29 mouse cellular contexts compared by ENCODE assay signal in the genomic region with DNA sequence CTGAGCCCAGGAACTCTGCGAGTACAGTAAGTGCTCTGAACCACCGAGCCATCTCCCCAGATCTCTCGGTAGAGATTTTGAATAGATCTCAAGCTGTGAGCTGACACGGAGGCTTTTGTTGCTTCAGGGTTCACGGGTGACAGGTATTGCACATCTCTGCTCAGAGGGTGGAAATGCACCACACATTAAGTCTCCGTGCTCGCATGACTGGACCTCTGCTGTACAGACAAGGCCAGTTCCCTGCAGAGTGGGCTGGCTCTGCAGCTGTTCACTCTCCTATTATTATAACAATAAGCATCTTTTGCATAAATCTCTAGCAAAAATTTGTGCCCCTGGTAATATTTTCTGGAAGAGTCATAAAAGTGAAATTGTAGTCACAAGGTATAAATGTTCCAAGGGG. TPM values are rescaled to one million over a fixed set of nuclear protein-coding genes. Genes with fewer than 3 reads are reported as not detected.
DNase-seq lines count a peak whose midpoint lies in the region; ATAC-seq and TF ChIP-seq lines count a peak whose summit lies in the region.
"Had no signal": no experiment of that assay in that cellular context is flagged by ENCODE, and none has a peak within 500 bp of the region (broad histone marks: within the 10 kb centered on the region; RNA-seq: fewer than 3 reads in every experiment).

No protein-coding gene starts in this region.

- no peak overlapping the region for H3K27ac ChIP-seq in forebrain, embryonic 13.5 days
- H3K27ac ChIP-seq in forebrain, postnatal 0 days (ENCODE audit: low read depth, low read length): no peak overlapping the region
- no peak overlapping the region for H3K27ac ChIP-seq in midbrain, embryonic 13.5 days
- H3K27ac ChIP-seq in midbrain, embryonic 16.5 days (ENCODE audit: low read length): no peak overlapping the region
- H3K27ac ChIP-seq: embryonic facial prominence, embryonic 13.5 days; heart, embryonic 13.5 days; hindbrain, embryonic 13.5 days; layer of hippocampus, adult 2 months; left cerebral cortex, adult 2 months; limb, embryonic 12.5 days; liver, embryonic 15.5 days; neural tube, embryonic 15.5 days had no signal

- peak; percentile 66; the same call in 1 of the 2 replicates for ATAC-seq in forebrain, embryonic 13.5 days
- ATAC-seq in forebrain, postnatal 0 days: no peak
- ATAC-seq in midbrain, embryonic 13.5 days: peak; percentile 62; the same call in 1 of the 2 replicates
- no peak for ATAC-seq in midbrain, embryonic 16.5 days
- ATAC-seq: CD4-positive, CD25-positive, alpha-beta regulatory T cell, adult 4 months had no signal

- H3K4me2 ChIP-seq in forebrain, embryonic 13.5 days: no peak overlapping the region
- H3K4me2 ChIP-seq in forebrain, postnatal 0 days (ENCODE audit: low read depth): no peak overlapping the region
- H3K4me2 ChIP-seq in midbrain, embryonic 13.5 days (replicated peaks): no peak overlapping the region
- no peak overlapping the region for H3K4me2 ChIP-seq in midbrain, embryonic 16.5 days (ENCODE audit: low read length)
- H3K4me2 ChIP-seq: embryonic facial prominence, embryonic 13.5 days; heart, embryonic 13.5 days; hindbrain, embryonic 13.5 days; limb, embryonic 12.5 days; liver, embryonic 15.5 days; lung, embryonic 14.5 days; neural tube, embryonic 15.5 days had no signal

- H3K36me3 ChIP-seq in forebrain, embryonic 13.5 days (ENCODE audit: poor library complexity, severe bottlenecking): no peaks in the 10 kb centered on the region
- H3K36me3 ChIP-seq in forebrain, postnatal 0 days (ENCODE audit: insufficient read depth): no peaks in the 10 kb centered on the region
- H3K36me3 ChIP-seq in midbrain, embryonic 13.5 days: no peaks in the 10 kb centered on the region
- no peaks in the 10 kb centered on the region for H3K36me3 ChIP-seq in midbrain, embryonic 16.5 days (ENCODE audit: control insufficient read depth, insufficient read depth, low read length)
- H3K36me3 ChIP-seq: embryonic facial prominence, embryonic 13.5 days; heart, embryonic 13.5 days; hindbrain, embryonic 13.5 days; limb, embryonic 12.5 days; liver, embryonic 15.5 days; neural tube, embryonic 15.5 days had no signal

- no peak overlapping the region for H3K9ac ChIP-seq in forebrain, embryonic 13.5 days
- H3K9ac ChIP-seq in forebrain, postnatal 0 days: no peak overlapping the region
- H3K9ac ChIP-seq in midbrain, embryonic 13.5 days (replicated peaks): no peak overlapping the region
- no peak overlapping the region for H3K9ac ChIP-seq in midbrain, embryonic 16.5 days (ENCODE audit: low read depth, low read length)
- H3K9ac ChIP-seq: embryonic facial prominence, embryonic 13.5 days; heart, embryonic 13.5 days; hindbrain, embryonic 13.5 days; limb, embryonic 12.5 days; liver, embryonic 15.5 days; lung, embryonic 14.5 days; neural tube, embryonic 15.5 days had no signal

- H3K27me3 ChIP-seq in forebrain, embryonic 13.5 days: peaks cover 13% of the 10 kb centered on the region; the same call in 1 of the 2 replicates
- no peaks in the 10 kb centered on the region for H3K27me3 ChIP-seq in forebrain, postnatal 0 days (ENCODE audit: insufficient read depth, low read length)
- H3K27me3 ChIP-seq in midbrain, embryonic 13.5 days: peaks cover 34% of the 10 kb centered on the region
- peaks cover 3% of the 10 kb centered on the region for H3K27me3 ChIP-seq in midbrain, embryonic 16.5 days (ENCODE audit: control insufficient read depth, insufficient read depth, low read depth, low read length)
- H3K27me3 ChIP-seq: heart, embryonic 13.5 days; liver, embryonic 15.5 days had no signal

- no peak overlapping the region for H3K4me3 ChIP-seq in forebrain, embryonic 13.5 days
- H3K4me3 ChIP-seq in forebrain, postnatal 0 days (ENCODE audit: low read depth, low read length): no peak overlapping the region
- no peak overlapping the region for H3K4me3 ChIP-seq in midbrain, embryonic 13.5 days (replicated peaks)
- H3K4me3 ChIP-seq in midbrain, embryonic 16.5 days (ENCODE audit: low read depth, low read length): no peak overlapping the region
- H3K4me3 ChIP-seq: embryonic facial prominence, embryonic 13.5 days; heart, embryonic 13.5 days; hindbrain, embryonic 13.5 days; layer of hippocampus, adult 2 months; left cerebral cortex, adult 2 months; limb, embryonic 12.5 days; liver, embryonic 15.5 days; neural tube, embryonic 15.5 days had no signal

- 30% methylated on average over 7 of the region's 7 CpGs for WGBS in forebrain, embryonic 13.5 days
- WGBS in forebrain, postnatal 0 days: 41% methylated on average over 7 of the region's 7 CpGs
- 45% methylated on average over 7 of the region's 7 CpGs for WGBS in midbrain, embryonic 13.5 days
- 26% methylated on average over 7 of the region's 7 CpGs for WGBS in midbrain, embryonic 16.5 days

- no peak for DNase-seq in forebrain, postnatal 0 days
- DNase-seq in ZHBTc4 (ENCODE audit: low read depth, low spot score): peak; percentile 4
- DNase-seq in kidney, adult 9 months: no peak
- no peak for DNase-seq in thymus, postnatal 25 days
- DNase-seq: adrenal gland, postnatal 10 days; cerebellum, adult 11 months; cerebellum, adult 9-11 months; gastrocnemius, postnatal 10 days; heart, postnatal 10 days; kidney, adult 18-20 months; kidney, postnatal 36 days; lung, embryonic 14.5 days; lung, postnatal 14 days; right cerebral cortex, adult 18-20 months; right cerebral cortex, postnatal 4 days; thymus, adult 2 months; thymus, postnatal 4 days had no signal

- H3K9me3 ChIP-seq in forebrain, embryonic 13.5 days (replicated peaks): no peaks in the 10 kb centered on the region
- H3K9me3 ChIP-seq in forebrain, postnatal 0 days (ENCODE audit: low read length): no peaks in the 10 kb centered on the region
- H3K9me3 ChIP-seq in midbrain, embryonic 13.5 days: no peaks in the 10 kb centered on the region
- no peaks in the 10 kb centered on the region for H3K9me3 ChIP-seq in midbrain, embryonic 16.5 days (replicated peaks; ENCODE audit: control insufficient read depth, low read length, poor library complexity, severe bottlenecking)
- H3K9me3 ChIP-seq: embryonic facial prominence, embryonic 13.5 days; heart, embryonic 13.5 days; hindbrain, embryonic 13.5 days; limb, embryonic 12.5 days; liver, embryonic 15.5 days; neural tube, embryonic 15.5 days had no signal

- no peak for TF ChIP-seq CTCF in forebrain, postnatal 0 days (IDR thresholded peaks at IDR 0.05; ENCODE audit: low read depth)

- H3K4me1 ChIP-seq in forebrain, embryonic 13.5 days: peaks cover 4% of the 10 kb centered on the region; the same call in 1 of the 2 replicates
- H3K4me1 ChIP-seq in forebrain, postnatal 0 days (ENCODE audit: insufficient read depth): no peaks in the 10 kb centered on the region
- H3K4me1 ChIP-seq in midbrain, embryonic 13.5 days (replicated peaks): no peaks in the 10 kb centered on the region
- H3K4me1 ChIP-seq in midbrain, embryonic 16.5 days (ENCODE audit: control insufficient read depth, insufficient read depth, low read length): no peaks in the 10 kb centered on the region
- H3K4me1 ChIP-seq: embryonic facial prominence, embryonic 13.5 days; heart, embryonic 13.5 days; hindbrain, embryonic 13.5 days; limb, embryonic 12.5 days; liver, embryonic 15.5 days; neural tube, embryonic 15.5 days had no signal

RNA-seq across cellular contexts. Expression of gene Adgrg2, which starts 39.5 kb away (rescaled TPM):
- polyA plus RNA-seq in forebrain, embryonic 13.5 days (2015; fragmentation: Nextera tagmentation; extraction: Ambion mirVana): 0.48 and 0.92 TPM in 2 replicates
- total RNA-seq in forebrain, postnatal 0 days (2014; rRNA removed): 1.6 and 2.0 TPM in 2 replicates
- polyA plus RNA-seq in forebrain, postnatal 0 days (2015; fragmentation: Nextera tagmentation; extraction: Ambion mirVana): 1.0 and 1.6 TPM in 2 replicates
- polyA plus RNA-seq in midbrain, embryonic 13.5 days (2015; fragmentation: Nextera tagmentation; extraction: Ambion mirVana): 2.5 and 2.8 TPM in 2 replicates
- 3.0 and 3.3 TPM in 2 replicates for polyA plus RNA-seq in midbrain, embryonic 16.5 days (2015; fragmentation: Nextera tagmentation; extraction: Ambion mirVana)
- polyA plus RNA-seq: CD4-positive, CD25-positive, alpha-beta regulatory T cell, adult 4 months had no signal

Comparison
In these comparisons a context has a peak if more than half of its experiments do, and no peak if none do; other contexts are left out.
1. ATAC-seq: peak in forebrain, embryonic 13.5 days (single experiment) and midbrain, embryonic 13.5 days (single experiment); none in forebrain, postnatal 0 days (single experiment) and midbrain, embryonic 16.5 days (single experiment).